Mouse (Mus musculus): Measurements from ENCODE around the gene Slc45a1.

DNA sequence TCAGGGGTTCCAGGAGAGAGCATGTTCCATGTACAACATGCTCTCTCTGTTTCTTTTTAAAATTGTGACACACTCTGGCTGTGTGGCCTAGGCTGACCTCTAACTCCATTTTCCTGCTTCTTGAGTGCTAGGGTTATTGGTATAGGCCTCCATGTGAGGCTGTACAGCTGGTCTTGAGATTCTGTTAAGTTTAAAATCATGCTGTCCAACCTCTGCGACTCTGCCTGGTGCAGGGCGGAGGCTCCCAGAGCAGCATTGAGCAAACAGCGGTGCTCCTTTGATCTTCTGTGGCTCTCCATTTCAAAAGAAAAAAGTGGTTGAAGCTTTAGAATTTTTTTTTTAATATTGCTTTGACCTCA lies 68.2 kb downstream of the Slc45a1 start:
- TF ChIP-seq CTCF (IDR thresholded peaks at IDR 0.05; ENCODE audit: control insufficient read depth, insufficient read depth, insufficient replicate concordance, low read depth, low read length) (no peak), POLR2A (IDR thresholded peaks at IDR 0.05; ENCODE audit: control insufficient read depth, low read depth, low read length) (no peak)
